Mouse (Mus musculus): ENCODE results near the gene Capn2. TPM values are rescaled to one million over a fixed set of nuclear protein-coding genes. Genes with fewer than 3 reads are reported as not detected.
A peak's percentile ranks its signal among the peaks of the same experiment; 100 is the strongest.

Capn2 gene
- total RNA-seq (2021) = 10 to 100 TPM; 67.3 to 72.8 TPM
- long read RNA-seq, experiment 1, partial matches to known transcripts = 11 of 59 reads
- long read RNA-seq, experiment 1, other reads (novel, unspliced or antisense) = 48 of 59 reads
- long read RNA-seq, experiment 2, partial matches to known transcripts = 25 of 210 reads
- long read RNA-seq, experiment 2, other reads (novel, unspliced or antisense) = 185 of 210 reads

- DNase-seq (ENCODE audit: low spot score in 2 of 2) = peak; percentile 60 to 68
These were observed at the start of gene Capn2 for GRCm38 (mm10) chr1:182516758-182517676. TSS of gene Capn2 (minus strand) at chr1:182517608.

GRCm38 (mm10) chr1:182565351-182565835, 48.0 kb upstream of the Capn2 start:
- DNase-seq (ENCODE audit: low spot score in 2 of 2) = no peak

GRCm38 (mm10) chr1:182564408-182565120, 47.2 kb upstream of the Capn2 start, which contains the start of gene Capn8:
TSS of gene Capn8 (plus strand) at chr1:182565007.
- DNase-seq (ENCODE audit: low spot score in 2 of 2) = no peak

GRCm38 (mm10) chr1:182562576-182563370, 45.4 kb upstream of the Capn2 start:
- DNase-seq (ENCODE audit: low spot score in 2 of 2) = no peak

GRCm38 (mm10) chr1:182561945-182562514, 44.6 kb upstream of the Capn2 start:
- DNase-seq (ENCODE audit: low spot score in 2 of 2) = no peak

- peak in 1 of 2 experiments; percentile 25 for DNase-seq (ENCODE audit: low spot score in 2 of 2)
These were observed 43.1 kb upstream of the Capn2 start for GRCm38 (mm10) chr1:182560390-182561098.

- no peak for DNase-seq (ENCODE audit: low spot score in 2 of 2)
These were observed 42.1 kb upstream of the Capn2 start for GRCm38 (mm10) chr1:182559530-182559929.

GRCm38 (mm10) chr1:182558271-182558670, 40.9 kb upstream of the Capn2 start:
- no peak for DNase-seq (ENCODE audit: low spot score in 2 of 2)

GRCm38 (mm10) chr1:182553649-182554375, 36.4 kb upstream of the Capn2 start:
- peak in 1 of 2 experiments; percentile 28 for DNase-seq (ENCODE audit: low spot score in 2 of 2)

GRCm38 (mm10) chr1:182550761-182551160, 33.4 kb upstream of the Capn2 start:
- DNase-seq (ENCODE audit: low spot score in 2 of 2) = no peak

GRCm38 (mm10) chr1:182543906-182544305, 26.5 kb upstream of the Capn2 start:
- no peak for DNase-seq (ENCODE audit: low spot score in 2 of 2)

GRCm38 (mm10) chr1:182543136-182543535, 25.7 kb upstream of the Capn2 start:
- no peak for DNase-seq (ENCODE audit: low spot score in 2 of 2)

- DNase-seq (ENCODE audit: low spot score in 2 of 2) = no peak
These were observed 24.7 kb upstream of the Capn2 start for GRCm38 (mm10) chr1:182542110-182542509.

- DNase-seq (ENCODE audit: low spot score in 2 of 2) = peak in 1 of 2 experiments; percentile 43
These were observed 21.9 kb upstream of the Capn2 start for GRCm38 (mm10) chr1:182539023-182539940.

GRCm38 (mm10) chr1:182535080-182535481, 17.7 kb upstream of the Capn2 start:
- DNase-seq (ENCODE audit: low spot score in 2 of 2) = no peak

GRCm38 (mm10) chr1:182533583-182533982, 16.2 kb upstream of the Capn2 start:
- no peak for DNase-seq (ENCODE audit: low spot score in 2 of 2)

GRCm38 (mm10) chr1:182527921-182528858, 10.8 kb upstream of the Capn2 start:
- DNase-seq (ENCODE audit: low spot score in 2 of 2) = no peak
